Mouse (Mus musculus) lung, postnatal 0 days (tissue): ENCODE measurements at regions not wholly inside any gene's neighbourhood (a gene's known extent, or its start where the extent isn't known, plus 50 kb on each side); places are given as distances from the start of the nearest gene placed in this dataset.

Experiments used
- ATAC-seq: fragments of 200-750 bp; cut with Nextera tagmentation; 2 replicates; pipeline ENCODE4 v1.8.0; 2017; ENCODE audit warnings: moderate library complexity
- DNase-seq: peaks from one replicate; pipeline ENCODE4 v3.0.0-alpha.2; 2016; ENCODE audit warnings: low spot score
- H3K27ac ChIP-seq: fragments of 300-500 bp; sonication (generic); 2 replicates; pipeline ENCODE4 v1.5.1; 2014; ENCODE audit warnings: antibody characterized with exemption, mild to moderate bottlenecking, low read length, mixed read lengths
- H3K27me3 ChIP-seq: fragments of 300-500 bp; sonication (generic); replicated peaks from 2 replicates; pipeline ENCODE4 v1.6.1; 2014; ENCODE audit warnings: low read length, mixed read lengths; ENCODE audit not compliant: insufficient read depth
- H3K36me3 ChIP-seq: fragments of 300-500 bp; sonication (generic); 2 replicates; pipeline ENCODE4 v1.6.1; 2014; ENCODE audit warnings: low read length, mixed read lengths; ENCODE audit not compliant: insufficient read depth
- H3K4me1 ChIP-seq: fragments of 300-500 bp; sonication (generic); 2 replicates; pipeline ENCODE4 v1.6.1; 2014; ENCODE audit warnings: antibody characterized with exemption, low read depth, low read length, mixed read lengths; ENCODE audit not compliant: insufficient read depth
- H3K4me2 ChIP-seq: fragments of 300-500 bp; sonication (generic); replicated peaks from 2 replicates; pipeline ENCODE4 v1.6.1; 2014; ENCODE audit warnings: low read depth, mild to moderate bottlenecking, low read length, moderate library complexity, mixed read lengths
- H3K4me3 ChIP-seq: fragments of 300-500 bp; sonication (generic); 2 replicates; pipeline ENCODE4 v1.5.1; 2014; ENCODE audit warnings: low read depth, low read length
- H3K9ac ChIP-seq: fragments of 300-500 bp; sonication (generic); replicated peaks from 2 replicates; pipeline ENCODE4 v1.6.1; 2014; ENCODE audit warnings: low read depth, mild to moderate bottlenecking
- H3K9me3 ChIP-seq: fragments of 300-500 bp; sonication (generic); 2 replicates; pipeline ENCODE4 v1.6.1; 2016; ENCODE audit warnings: low read length, mixed read lengths
- CTCF ChIP-seq: IDR thresholded peaks from 2 replicates; pipeline ENCODE4 v1.5.1; 2016; ENCODE audit warnings: antibody characterized with exemption, mild to moderate bottlenecking
- EP300 ChIP-seq: IDR thresholded peaks from 2 replicates; pipeline ENCODE4 v1.6.1; 2016; ENCODE audit warnings: antibody characterized with exemption, mild to moderate bottlenecking, control low read depth
- WGBS: fragments of 180-500 bp; shearing (Covaris S2); extraction: QIAGEN DNeasy Blood & Tissue Kit; methylation state at CpG from one replicate; pipeline ENCODE4 v1.1.7; 2014; 5-methylcytosine and 5-hydroxymethylcytosine counted together

- Histone ChIP-seq H3K36me3 (no peaks in the 10 kb centered on the region), H3K27ac (no peak overlapping the region), H3K27me3 (no peaks in the 10 kb centered on the region), H3K4me1 (no peaks in the 10 kb centered on the region), H3K9ac (no peak overlapping the region), H3K4me3 (no peak overlapping the region), H3K4me2 (no peak overlapping the region), H3K9me3 (no peaks in the 10 kb centered on the region)
- 21% methylated on average over 5 of the region's 5 CpGs for WGBS
- peak; percentile 83 for DNase-seq
- TF ChIP-seq CTCF (no peak), EP300 (peak; percentile 48; the same call in 1 of the 2 replicates)
- peak; percentile 89 for ATAC-seq
Observed at GRCm38 (mm10) chr13:45262011-45262410, 127.5 kb upstream of the Mylip start.

- Histone ChIP-seq H3K4me2 (no peak overlapping the region), H3K4me1 (no peaks in the 10 kb centered on the region), H3K27me3 (no peaks in the 10 kb centered on the region), H3K9ac (no peak overlapping the region), H3K4me3 (no peak overlapping the region), H3K36me3 (no peaks in the 10 kb centered on the region), H3K27ac (no peak overlapping the region), H3K9me3 (no peaks in the 10 kb centered on the region)
- ATAC-seq (no peak), DNase-seq (peak; percentile 23)
- TF ChIP-seq EP300 (no peak), CTCF (no peak)
- 82% methylated on average over 6 of the region's 6 CpGs for WGBS
Observed at GRCm38 (mm10) chr13:45266287-45267064, 123.1 kb upstream of the Mylip start.

GRCm38 (mm10) chr13:45267446-45267845 lies 122.1 kb upstream of the Mylip start:
- H3K4me1 ChIP-seq = no peaks in the 10 kb centered on the region
- no peak overlapping the region for H3K27ac ChIP-seq
- DNase-seq (no peak), ATAC-seq (no peak)
- no peak overlapping the region for H3K4me2 ChIP-seq
- no peaks in the 10 kb centered on the region for H3K9me3 ChIP-seq
- H3K9ac ChIP-seq = no peak overlapping the region
- H3K36me3 ChIP-seq = no peaks in the 10 kb centered on the region
- no peak overlapping the region for H3K4me3 ChIP-seq
- 75% methylated on average over 5 of the region's 5 CpGs for WGBS
- H3K27me3 ChIP-seq = no peaks in the 10 kb centered on the region
- no peak for TF ChIP-seq CTCF
- TF ChIP-seq EP300 = no peak

DNA sequence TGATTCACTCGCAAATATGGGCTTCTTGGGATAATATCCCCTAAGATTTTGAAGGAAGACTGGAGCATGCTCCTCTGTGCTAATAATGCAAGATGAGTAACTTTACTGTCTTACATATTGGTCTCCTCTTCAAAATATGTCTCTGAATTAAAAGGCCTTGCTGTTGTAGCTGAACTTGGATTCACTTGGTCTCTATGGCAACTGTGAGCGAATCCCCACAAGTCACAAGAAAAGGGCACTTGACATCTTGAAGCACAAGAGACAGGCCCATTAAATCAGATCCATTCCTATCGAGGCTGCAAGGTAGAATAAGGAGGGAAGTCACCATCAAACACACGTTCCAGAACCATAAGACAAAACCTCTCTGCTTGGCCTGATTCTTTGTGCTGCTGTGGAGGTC lies 121.6 kb upstream of the Mylip start:
- Histone ChIP-seq H3K9me3 (no peaks in the 10 kb centered on the region), H3K36me3 (no peaks in the 10 kb centered on the region), H3K4me1 (no peaks in the 10 kb centered on the region), H3K27me3 (no peaks in the 10 kb centered on the region), H3K4me3 (no peak overlapping the region), H3K4me2 (no peak overlapping the region), H3K9ac (no peak overlapping the region), H3K27ac (no peak overlapping the region)
- WGBS = 65% methylated on average over 4 of the region's 4 CpGs
- TF ChIP-seq CTCF (no peak), EP300 (no peak)
- no peak for ATAC-seq
- DNase-seq = no peak

DNA sequence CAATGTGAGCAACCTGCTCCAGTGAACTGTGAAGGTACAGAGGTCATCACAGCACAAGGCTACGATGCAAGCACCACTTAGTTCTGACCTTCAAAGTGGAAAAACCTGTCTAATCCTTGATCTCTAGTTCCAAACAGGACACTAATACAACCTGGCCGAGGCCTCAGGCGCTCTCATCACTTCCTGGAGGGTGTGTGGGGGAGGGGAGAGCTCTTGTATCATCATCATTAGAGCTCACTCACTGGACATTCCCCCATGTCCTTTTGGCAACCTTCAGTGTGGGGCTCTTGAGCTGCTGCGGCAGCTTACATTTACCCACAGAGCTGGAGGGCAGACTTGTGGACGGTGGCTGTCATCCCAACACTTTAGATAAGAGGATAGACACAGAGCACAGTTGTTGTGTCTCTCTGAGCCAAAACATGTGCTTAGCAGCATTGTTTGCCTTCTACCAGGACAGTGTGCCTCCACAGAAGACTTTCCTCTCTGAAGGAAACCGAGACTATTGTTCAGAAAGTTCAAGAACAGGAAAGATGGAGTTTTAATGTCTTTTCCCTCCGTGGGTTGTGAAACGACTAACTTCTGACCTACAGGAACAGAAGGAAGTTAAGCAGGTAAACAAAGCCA lies 115.2 kb upstream of the Mylip start:
- Histone ChIP-seq H3K4me3 (no peak overlapping the region), H3K4me1 (no peaks in the 10 kb centered on the region; the same call in 1 of the 2 replicates), H3K9ac (no peak overlapping the region), H3K27ac (peak overlapping the region; percentile 47; the same call in 1 of the 2 replicates), H3K4me2 (no peak overlapping the region), H3K9me3 (no peaks in the 10 kb centered on the region), H3K27me3 (no peaks in the 10 kb centered on the region), H3K36me3 (no peaks in the 10 kb centered on the region)
- peak; percentile 60 for DNase-seq
- no peak for TF ChIP-seq EP300
- TF ChIP-seq CTCF = no peak
- WGBS = 29% methylated on average over 8 of the region's 8 CpGs
- peak; percentile 76 for ATAC-seq

DNA sequence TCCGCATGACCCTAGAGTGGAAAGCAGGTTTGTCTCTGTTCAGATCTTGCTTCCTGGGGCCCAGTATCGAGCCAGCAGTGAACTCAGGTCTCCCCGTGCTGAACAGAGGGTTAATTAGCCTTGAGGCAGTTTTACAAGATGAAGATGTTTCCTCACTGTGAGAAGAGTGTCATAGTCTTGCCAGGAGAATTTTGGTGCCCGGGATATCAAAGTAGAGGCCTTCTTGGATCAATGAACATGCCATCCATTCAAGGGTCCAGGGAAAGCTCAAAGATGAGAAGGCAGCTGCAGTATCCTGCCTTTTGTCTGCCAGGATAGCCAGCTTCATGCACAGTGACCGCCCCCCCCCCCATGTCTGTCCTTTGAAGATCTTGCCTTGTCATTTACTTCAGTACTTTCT lies 114.2 kb upstream of the Mylip start:
- no peak overlapping the region for H3K4me3 ChIP-seq
- no peak overlapping the region for H3K9ac ChIP-seq
- ATAC-seq (no peak), DNase-seq (no peak)
- no peaks in the 10 kb centered on the region; the same call in 1 of the 2 replicates for H3K4me1 ChIP-seq
- no peak for TF ChIP-seq EP300
- no peak for TF ChIP-seq CTCF
- H3K36me3 ChIP-seq = no peaks in the 10 kb centered on the region
- no peak overlapping the region for H3K4me2 ChIP-seq
- WGBS = 70% methylated on average over 5 of the region's 5 CpGs
- no peak overlapping the region for H3K27ac ChIP-seq
- H3K9me3 ChIP-seq = no peaks in the 10 kb centered on the region
- no peaks in the 10 kb centered on the region for H3K27me3 ChIP-seq
